Mouse (Mus musculus): ENCODE data around the gene Thbs4.

- TF ChIP-seq CTCF (IDR thresholded peaks at IDR 0.05; ENCODE audit: low read depth), result no peak
- TF ChIP-seq EP300 (IDR thresholded peaks at IDR 0.05; ENCODE audit: low read depth), result no peak
These were observed 54.8 kb downstream of the Thbs4 start for GRCm38 (mm10) chr13:92739858-92740257.
